Mouse (Mus musculus) C2C12 (cell line): ENCODE measurements at regions not wholly inside any gene's neighbourhood (a gene's known extent, or its start where the extent isn't known, plus 50 kb on each side); places are given as distances from the start of the nearest gene placed in this dataset.
A peak's percentile ranks its signal among the peaks of the same experiment; 100 is the strongest.

Experiments
- H3K27me3 ChIP-seq: one replicate; pipeline ENCODE4 v1.6.1; 2011; ENCODE audit not compliant: control insufficient read depth, insufficient read depth, insufficient read length
- H3K36me3 ChIP-seq: one replicate; pipeline ENCODE4 v1.6.1; 2011; ENCODE audit not compliant: control insufficient read depth, insufficient read depth
- H3K4me3 ChIP-seq: one replicate; pipeline ENCODE4 v1.5.1; 2011; ENCODE audit warnings: mild to moderate bottlenecking, control low read depth; ENCODE audit not compliant: poor library complexity, insufficient read depth, severe bottlenecking
- H3K79me2 ChIP-seq: one replicate; pipeline ENCODE4 v1.6.1; 2011; ENCODE audit not compliant: control insufficient read depth, insufficient read depth
- H3K79me3 ChIP-seq: one replicate; pipeline ENCODE4 v1.6.1; 2011; ENCODE audit warnings: low read depth, control low read depth
- H3ac ChIP-seq: one replicate; pipeline ENCODE3; 2011; ENCODE audit warnings: low read depth; ENCODE audit not compliant: control insufficient read depth, insufficient read length
- CEBPB ChIP-seq: IDR thresholded peaks from one replicate; pipeline ENCODE4 v1.6.1; 2011; ENCODE audit warnings: low read depth, mild to moderate bottlenecking, control low read depth, moderate library complexity
- CTCF ChIP-seq: IDR thresholded peaks from one replicate; pipeline ENCODE4 v1.5.1; 2011; ENCODE audit not compliant: control insufficient read depth, insufficient read depth, insufficient read length
- FOSL1 ChIP-seq: IDR thresholded peaks from one replicate; pipeline ENCODE4 v1.8.0; 2011; ENCODE audit warnings: mild to moderate bottlenecking, low read length; ENCODE audit not compliant: poor library complexity, insufficient read depth, severe bottlenecking
- MAX ChIP-seq: IDR thresholded peaks from one replicate; pipeline ENCODE4 v1.6.1; 2011; ENCODE audit warnings: mild to moderate bottlenecking, control low read depth
- MYOD1 ChIP-seq: IDR thresholded peaks from one replicate; pipeline ENCODE4 v1.6.1; 2011; ENCODE audit warnings: low read depth; ENCODE audit not compliant: control insufficient read depth, insufficient read length
- MYOG ChIP-seq: IDR thresholded peaks from one replicate; pipeline ENCODE4 v1.6.1; 2011; ENCODE audit not compliant: control insufficient read depth, insufficient read length; ENCODE audit errors: extremely low read depth
- USF1 ChIP-seq: IDR thresholded peaks from one replicate; pipeline ENCODE4 v1.6.1; 2011; ENCODE audit warnings: low read depth, mild to moderate bottlenecking, control low read depth, moderate library complexity

DNA sequence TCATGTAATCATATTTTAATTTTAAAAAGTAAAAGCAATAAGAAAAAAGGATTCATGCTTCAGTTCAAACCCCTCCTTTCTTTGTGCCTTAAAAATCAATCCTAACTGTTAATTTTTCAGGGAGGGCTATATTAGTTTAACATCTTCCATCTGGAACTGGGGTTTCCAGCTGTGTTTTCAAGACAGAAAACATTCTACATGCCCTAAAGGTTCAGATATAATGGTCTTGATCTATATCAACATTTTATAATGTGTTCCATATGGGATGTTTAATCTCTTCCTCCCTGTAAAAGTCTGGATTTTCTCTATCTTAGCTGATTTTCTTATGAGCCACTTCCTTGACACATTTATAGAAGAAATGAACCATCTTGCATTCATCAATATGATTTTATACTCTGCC lies 205.9 kb upstream of the Grm7 start:
- no peaks in the 10 kb centered on the region for H3K79me3 ChIP-seq
- H3K4me3 ChIP-seq = no peak overlapping the region
- no peaks in the 10 kb centered on the region for H3K36me3 ChIP-seq
- no peaks in the 10 kb centered on the region for H3K27me3 ChIP-seq
- H3K79me2 ChIP-seq = no peaks in the 10 kb centered on the region
- no peak overlapping the region for H3ac ChIP-seq
- TF ChIP-seq MYOG = no peak
- TF ChIP-seq FOSL1 = no peak
- TF ChIP-seq MAX = no peak
- TF ChIP-seq CTCF = no peak
- no peak for TF ChIP-seq MYOD1
- TF ChIP-seq CEBPB = no peak
- no peak for TF ChIP-seq USF1

DNA sequence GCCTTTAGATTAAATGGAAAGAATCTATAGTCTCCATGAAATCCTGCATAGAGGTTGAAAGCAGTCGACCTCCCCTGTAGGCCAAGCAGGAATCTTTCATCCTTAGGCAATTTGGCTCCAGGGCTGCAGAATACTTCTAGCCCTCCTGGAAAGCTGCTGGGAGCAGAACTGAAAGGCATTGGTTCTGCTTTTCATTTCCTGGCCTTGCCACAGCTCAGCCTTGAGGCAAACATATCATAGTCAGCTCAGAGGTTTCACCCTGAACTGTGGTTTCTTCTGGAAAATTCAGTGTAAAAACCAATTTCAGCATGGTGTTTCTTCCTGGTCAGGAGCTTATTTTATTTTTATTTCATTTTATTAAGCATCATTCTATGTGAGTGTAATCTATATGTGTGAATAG lies 182.0 kb upstream of the Grm7 start:
- TF ChIP-seq USF1 (no peak), MAX (no peak), MYOD1 (no peak), MYOG (no peak), FOSL1 (no peak), CTCF (no peak), CEBPB (no peak)

DNA sequence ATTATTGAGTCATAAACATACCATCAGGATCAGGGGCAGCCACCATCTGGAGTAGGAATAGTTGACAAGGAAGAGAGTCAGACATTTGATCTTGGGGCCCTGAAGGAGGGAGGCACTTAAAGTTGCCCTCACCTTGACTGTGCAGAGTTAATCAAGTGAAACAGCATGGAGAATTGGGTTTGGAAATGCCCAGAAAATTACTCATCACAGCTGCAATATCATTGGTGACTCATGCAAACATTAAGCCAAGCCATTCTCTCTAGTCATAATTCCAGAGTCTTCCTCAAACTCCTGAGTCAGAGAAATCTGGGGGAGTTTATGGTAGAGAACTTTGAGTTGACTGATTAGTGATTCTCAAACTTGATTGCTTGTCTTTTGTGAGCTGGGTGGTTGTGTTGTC lies 177.7 kb upstream of the Grm7 start:
- TF ChIP-seq USF1 (no peak), FOSL1 (peak; percentile 78), CTCF (no peak), CEBPB (peak; percentile 24), MAX (no peak), MYOD1 (peak; percentile 84), MYOG (no peak)
- H3ac ChIP-seq = no peak overlapping the region
- H3K79me2 ChIP-seq = no peaks in the 10 kb centered on the region
- H3K4me3 ChIP-seq = no peak overlapping the region
- no peaks in the 10 kb centered on the region for H3K36me3 ChIP-seq
- H3K27me3 ChIP-seq = no peaks in the 10 kb centered on the region
- H3K79me3 ChIP-seq = no peaks in the 10 kb centered on the region

More for the DNA sequence above, 182.0 kb upstream of the Grm7 start:
- H3K4me3 ChIP-seq = no peak overlapping the region
- H3K79me2 ChIP-seq = no peaks in the 10 kb centered on the region
- no peaks in the 10 kb centered on the region for H3K79me3 ChIP-seq
- H3K36me3 ChIP-seq = no peaks in the 10 kb centered on the region
- H3ac ChIP-seq = no peak overlapping the region
- no peaks in the 10 kb centered on the region for H3K27me3 ChIP-seq

GRCm38 (mm10) chr6:110505861-110506260 lies 139.5 kb upstream of the Grm7 start:
- no peaks in the 10 kb centered on the region for H3K27me3 ChIP-seq
- H3K79me2 ChIP-seq = no peaks in the 10 kb centered on the region
- TF ChIP-seq CTCF (no peak), USF1 (peak; percentile 29), MAX (no peak), MYOD1 (no peak), CEBPB (no peak), MYOG (no peak)

DNA sequence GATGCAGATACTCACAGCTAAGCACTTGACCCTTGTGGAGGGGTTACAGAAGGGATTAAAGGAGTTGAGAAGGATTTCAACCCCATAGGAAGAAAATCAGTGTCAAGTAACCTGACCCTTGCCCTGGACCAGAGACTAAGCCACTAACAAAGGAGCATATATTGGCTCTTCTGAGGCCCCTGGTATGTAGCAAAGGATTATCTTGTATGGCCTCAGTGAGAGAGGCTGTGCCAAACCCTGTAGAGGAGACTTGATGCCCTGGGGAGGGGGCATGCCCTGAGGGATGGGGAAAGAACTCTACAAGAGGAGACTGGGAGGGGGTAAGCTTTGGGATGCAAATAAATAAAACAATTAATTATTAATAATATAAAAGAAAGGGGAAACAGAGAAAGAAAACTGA lies 134.9 kb upstream of the Grm7 start:
- Histone ChIP-seq H3K79me3 (no peaks in the 10 kb centered on the region), H3K36me3 (no peaks in the 10 kb centered on the region), H3K27me3 (no peaks in the 10 kb centered on the region), H3K79me2 (no peaks in the 10 kb centered on the region), H3K4me3 (no peak overlapping the region), H3ac (no peak overlapping the region)
- TF ChIP-seq FOSL1 = no peak
- no peak for TF ChIP-seq CTCF
- no peak for TF ChIP-seq CEBPB
- TF ChIP-seq USF1 = no peak
- no peak for TF ChIP-seq MAX
- TF ChIP-seq MYOG = no peak
- no peak for TF ChIP-seq MYOD1

More at GRCm38 (mm10) chr6:110505861-110506260, 139.5 kb upstream of the Grm7 start:
- Histone ChIP-seq H3K79me3 (no peaks in the 10 kb centered on the region), H3K36me3 (no peaks in the 10 kb centered on the region), H3K4me3 (no peak overlapping the region), H3ac (no peak overlapping the region)

DNA sequence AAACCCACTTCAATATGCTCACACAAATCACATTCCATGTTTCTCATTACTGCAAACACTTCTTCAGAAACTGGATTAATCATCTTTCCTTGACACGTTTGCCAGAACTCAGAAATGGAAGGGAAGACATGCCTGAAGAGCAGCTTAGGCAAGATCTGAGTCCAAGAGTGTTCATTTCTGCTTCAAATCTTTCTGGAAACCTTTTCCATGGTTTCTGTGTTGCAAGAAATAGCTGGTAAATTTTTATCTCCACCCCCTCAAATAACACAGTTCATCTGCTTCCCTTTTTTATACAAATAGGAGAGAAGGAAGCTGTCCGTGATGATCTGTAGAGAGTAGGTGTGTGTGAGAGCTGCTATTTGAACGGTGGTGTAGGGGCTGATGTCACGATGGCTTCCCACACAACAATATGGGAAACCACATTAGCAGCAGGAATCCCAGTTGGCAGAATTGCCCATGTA lies 106.6 kb upstream of the Grm7 start:
- Histone ChIP-seq H3K27me3 (no peaks in the 10 kb centered on the region), H3K36me3 (no peaks in the 10 kb centered on the region)

More for the DNA sequence above, 106.6 kb upstream of the Grm7 start:
- Histone ChIP-seq H3K4me3 (no peak overlapping the region), H3K79me3 (no peaks in the 10 kb centered on the region), H3K79me2 (no peaks in the 10 kb centered on the region), H3ac (no peak overlapping the region)
- TF ChIP-seq MAX (no peak), MYOG (no peak), FOSL1 (no peak), MYOD1 (no peak), CTCF (no peak), CEBPB (no peak), USF1 (no peak)
